Mouse (Mus musculus) liver, postnatal 0 days (tissue): ENCODE results near the gene LTO1.

Experiments used
- CTCF ChIP-seq: sonication (generic); IDR thresholded peaks from 2 replicates; pipeline ENCODE4 v1.5.1; 2016; ENCODE audit warnings: antibody characterized with exemption, low read depth
- EP300 ChIP-seq: IDR thresholded peaks from 2 replicates; pipeline ENCODE4 v1.6.1; 2016; ENCODE audit warnings: antibody characterized with exemption, low read depth, mild to moderate bottlenecking

DNA sequence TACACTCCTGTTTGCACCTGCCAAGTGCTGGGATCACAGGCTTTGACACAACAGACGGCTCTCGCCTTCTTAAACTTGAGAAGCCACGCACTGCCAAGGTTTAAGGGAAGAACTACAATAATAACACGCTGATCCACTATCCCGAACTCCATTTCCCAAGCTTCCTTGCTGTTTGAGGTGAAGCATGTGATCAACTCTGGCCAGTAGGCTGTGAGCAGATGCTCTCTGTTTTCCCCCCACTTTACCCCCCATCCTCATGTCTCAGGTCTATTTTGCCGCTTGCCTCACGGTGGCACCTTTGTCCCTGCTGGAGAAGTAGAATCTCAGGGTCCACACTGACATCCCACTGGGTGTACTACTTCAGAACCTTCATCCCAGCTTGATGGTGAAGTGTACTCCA is 6.2 kb upstream of the LTO1 start:
- TF ChIP-seq CTCF = no peak
- TF ChIP-seq EP300 = no peak
